ENCODE assay signal across 7 mouse cellular contexts in the genomic region with DNA sequence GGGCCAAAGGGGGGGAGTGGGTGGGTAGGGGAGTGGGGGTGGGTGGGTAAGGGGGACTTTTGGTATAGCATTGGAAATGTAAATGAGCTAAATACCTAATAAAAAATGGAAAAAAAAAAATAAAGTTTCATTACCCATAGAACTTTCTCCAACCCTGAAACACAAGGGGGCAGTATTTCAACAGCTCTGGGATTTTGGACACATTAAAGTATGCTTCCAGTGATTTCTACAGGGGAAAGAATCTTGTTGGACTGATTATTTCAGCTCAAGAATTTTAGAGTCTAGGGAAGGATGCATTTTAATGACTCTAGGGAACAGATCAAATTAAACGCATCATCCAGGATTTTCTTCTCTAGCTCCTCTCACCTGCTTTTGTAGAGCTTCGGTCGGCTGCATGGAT.
DNase-seq lines count a peak whose midpoint lies in the region; ATAC-seq and TF ChIP-seq lines count a peak whose summit lies in the region.
"Not testable (repeated sequence)": the region's sequence is repeated elsewhere in the genome, so short reads cannot be mapped to it uniquely, and the experiment has no call there.

No protein-coding gene starts in this region.

- not testable (repeated sequence) for H3K9me3 ChIP-seq in kidney, postnatal 0 days (replicated peaks; ENCODE audit: low read length); midbrain, embryonic 14.5 days (ENCODE audit: control insufficient read depth, low read length)

- not testable (repeated sequence) for TF ChIP-seq EP300 in heart, adult 2 months (IDR thresholded peaks at IDR 0.05; ENCODE audit: insufficient read depth, low read depth, low read length)

- H3K9ac ChIP-seq in heart, adult 2 months (ENCODE audit: low read depth, low read length); kidney, postnatal 0 days (ENCODE audit: low read depth, low read length); liver, adult 2 months (ENCODE audit: low read depth, low read length); midbrain, embryonic 14.5 days (replicated peaks; ENCODE audit: low read length): not testable (repeated sequence)

- H3K27me3 ChIP-seq in heart, adult 2 months (ENCODE audit: control insufficient read depth, insufficient read depth, low read length); kidney, postnatal 0 days (ENCODE audit: insufficient read depth, low read length); liver, adult 2 months (ENCODE audit: control insufficient read depth, insufficient read depth, low read length); midbrain, embryonic 14.5 days (ENCODE audit: control insufficient read depth, insufficient read depth, low read length): not testable (repeated sequence)

- not testable (repeated sequence) for ATAC-seq in kidney, postnatal 0 days (replicated peaks; ENCODE audit: low FRiP score, low read depth); midbrain, embryonic 14.5 days (ENCODE audit: low FRiP score, low TSS enrichment)

- H3K27ac ChIP-seq in heart, adult 2 months; kidney, postnatal 0 days; liver, adult 2 months (replicated peaks; ENCODE audit: insufficient read depth, low read depth, low read length); midbrain, embryonic 14.5 days (replicated peaks; ENCODE audit: low read depth, low read length): not testable (repeated sequence)

- H3K4me3 ChIP-seq in heart, adult 2 months; kidney, postnatal 0 days (replicated peaks; ENCODE audit: low read depth, low read length); liver, adult 2 months (ENCODE audit: insufficient read depth, low read depth, low read length); midbrain, embryonic 14.5 days (replicated peaks; ENCODE audit: low read depth, low read length): not testable (repeated sequence)

- not testable (repeated sequence) for H3K4me2 ChIP-seq in kidney, postnatal 0 days (ENCODE audit: low read length); midbrain, embryonic 14.5 days (ENCODE audit: low read length)

- not testable (repeated sequence) for TF ChIP-seq CTCF in brain, embryonic 14.5 days (IDR thresholded peaks at IDR 0.05; ENCODE audit: borderline replicate concordance, extremely low read depth, insufficient read depth, insufficient read length); liver, adult 2 months (IDR thresholded peaks at IDR 0.05; ENCODE audit: low read depth, low read length)
- peak; percentile 52 for TF ChIP-seq CTCF in heart, adult 2 months (IDR thresholded peaks at IDR 0.05)
- TF ChIP-seq CTCF in kidney, postnatal 0 days (IDR thresholded peaks at IDR 0.05; ENCODE audit: low read depth) = peak; percentile 55

- intact Hi-C loops in heart, adult 2 months (cut with DNase I) = loop anchor here (5.0 kb wide), 1 partner anchor 488 kb away; no protein-coding TSS in a partner anchor

- not testable (repeated sequence) for H3K79me2 ChIP-seq in heart, adult 2 months (replicated peaks; ENCODE audit: control insufficient read depth, insufficient read depth, low read length); liver, adult 2 months (ENCODE audit: control insufficient read depth, insufficient read depth, low read length)

- not testable (repeated sequence) for TF ChIP-seq POLR2A in brain, embryonic 14.5 days (IDR thresholded peaks at IDR 0.05; ENCODE audit: borderline replicate concordance, extremely low read depth, insufficient read depth, insufficient read length, poor library complexity, severe bottlenecking); heart, adult 2 months (IDR thresholded peaks at IDR 0.05; ENCODE audit: insufficient read depth, low read depth, low read length); liver, adult 2 months (IDR thresholded peaks at IDR 0.05; ENCODE audit: extremely low read depth, insufficient read depth, low read length)

- H3K36me3 ChIP-seq in heart, adult 2 months (ENCODE audit: control insufficient read depth, insufficient read depth, low read length); kidney, postnatal 0 days (ENCODE audit: insufficient read depth, low read length); liver, adult 2 months (ENCODE audit: control insufficient read depth, insufficient read depth, low read length); midbrain, embryonic 14.5 days (ENCODE audit: control insufficient read depth, insufficient read depth, low read length): not testable (repeated sequence)

- H3K4me1 ChIP-seq in heart, adult 2 months (ENCODE audit: control insufficient read depth, insufficient read depth, low read length); kidney, postnatal 0 days (replicated peaks; ENCODE audit: insufficient read depth, low read length); liver, adult 2 months (ENCODE audit: control insufficient read depth, insufficient read depth, low read length); midbrain, embryonic 14.5 days (ENCODE audit: control insufficient read depth, insufficient read depth, low read length): not testable (repeated sequence)

- WGBS in heart, adult 2 months = 68% methylated on average over 3 of the region's 3 CpGs
- WGBS in kidney, postnatal 0 days = 68% methylated on average over 3 of the region's 3 CpGs
- 75% methylated on average over 3 of the region's 3 CpGs for WGBS in liver, adult 2 months
- 61% methylated on average over 3 of the region's 3 CpGs for WGBS in midbrain, embryonic 14.5 days

- peak; percentile 21 for DNase-seq in NIH3T3 (ENCODE audit: low read depth)
- peak; percentile 57 for DNase-seq in brain, embryonic 14.5 days (ENCODE audit: low read depth)
- peak; percentile 31 for DNase-seq in embryo, embryonic 11.5 days (ENCODE audit: low read depth, low spot score)
- DNase-seq in heart, adult 2 months = not testable (repeated sequence)
- peak; percentile 63 for DNase-seq in kidney, postnatal 0 days (ENCODE audit: low spot score)
- peak; percentile 3 for DNase-seq in liver, adult 2 months (ENCODE audit: extremely low read depth, low read depth, low spot score)
- DNase-seq in midbrain, embryonic 14.5 days = peak; percentile 75
